Mouse (Mus musculus): Measurements from ENCODE around the gene Satb1.

Gene Satb1
- long read RNA-seq, experiment 1, partial matches to known transcripts = 5 of 6 reads
- long read RNA-seq, experiment 1, other reads (novel, unspliced or antisense) = 1 of 6 reads
- long read RNA-seq, experiment 2, full-length matches to known transcripts = 1 of 5 reads
- long read RNA-seq, experiment 2, partial matches to known transcripts = 3 of 5 reads
- long read RNA-seq, experiment 2, other reads (novel, unspliced or antisense) = 1 of 5 reads

DNA sequence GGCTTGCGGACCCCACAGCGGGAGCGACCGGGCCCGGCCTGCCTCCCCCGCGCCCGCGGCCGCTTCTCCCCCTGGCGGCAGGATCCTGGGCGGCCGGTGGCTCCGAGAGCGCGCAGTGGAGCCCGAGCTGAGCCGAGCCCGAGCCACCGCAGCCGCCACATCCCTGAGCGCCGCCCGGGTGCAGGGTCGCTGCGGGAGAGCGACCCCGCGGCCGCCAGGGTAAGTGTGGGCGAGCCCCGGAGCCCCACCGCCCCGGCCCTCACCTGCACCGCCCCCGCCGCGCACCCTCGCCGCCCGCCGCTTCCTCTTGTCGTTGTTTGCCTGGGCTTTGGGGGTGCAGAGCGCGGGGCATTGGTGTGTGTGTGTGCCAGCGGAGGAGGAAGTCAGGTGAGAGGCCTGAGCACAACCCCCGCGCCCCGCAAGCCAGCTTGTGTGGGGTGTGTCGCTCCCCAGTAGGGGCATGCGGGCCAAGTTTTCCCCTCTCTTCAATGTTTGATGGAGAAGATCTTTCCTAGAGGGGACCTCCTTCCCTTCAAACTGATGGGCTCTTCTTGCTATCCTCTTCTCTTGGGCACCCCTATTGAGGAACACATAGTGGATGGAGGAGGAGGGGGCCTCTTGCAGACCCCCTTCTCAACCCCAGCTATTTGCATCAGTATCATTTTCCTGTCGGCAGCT lies at the start of gene Satb1:
Gene Satb1 (minus strand): TSS at position 391 of the 678 bp plus-strand sequence.
- intact Hi-C loops (cut with DNase I) = no loop called here

- intact Hi-C loops (cut with DNase I) = no loop called here
Measured at GRCm38 (mm10) chr17:51882566-51882965, 49.5 kb upstream of the Satb1 start.

DNA sequence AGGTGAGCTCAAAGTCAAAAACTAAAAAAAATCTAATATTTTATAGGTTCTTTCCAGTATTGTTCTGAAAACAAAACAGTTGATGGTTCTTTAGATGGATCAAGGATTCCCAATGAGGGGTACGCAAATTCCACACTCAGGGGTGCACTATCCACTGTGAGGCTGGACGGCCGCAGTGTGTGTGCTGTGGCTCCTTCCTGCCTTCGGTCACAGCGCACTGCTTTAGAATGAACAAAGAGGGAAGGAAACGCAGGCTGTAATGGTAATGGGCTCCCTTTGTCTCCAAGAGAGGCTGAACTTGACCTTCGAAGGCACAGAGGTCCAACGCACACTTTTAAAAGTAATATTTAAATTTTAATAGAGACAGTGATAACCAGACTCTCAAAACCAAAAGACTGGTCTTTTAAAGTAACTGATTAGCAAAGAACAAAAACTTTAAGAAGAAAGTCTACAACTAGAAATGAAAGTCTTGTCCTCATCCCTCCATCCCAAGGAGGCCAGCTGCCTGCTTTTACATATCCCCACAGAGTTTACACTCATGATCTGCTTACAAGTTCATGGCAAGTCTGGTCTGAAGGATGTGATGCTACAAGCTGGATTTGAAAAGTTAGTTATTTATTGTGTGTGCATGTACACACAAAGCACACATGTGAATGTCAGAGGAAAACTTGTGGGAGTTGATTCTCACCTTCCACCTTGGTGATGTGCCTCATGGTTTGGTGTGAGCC lies 48.0 kb upstream of the Satb1 start:
- intact Hi-C loops (cut with DNase I) = no loop called here

DNA sequence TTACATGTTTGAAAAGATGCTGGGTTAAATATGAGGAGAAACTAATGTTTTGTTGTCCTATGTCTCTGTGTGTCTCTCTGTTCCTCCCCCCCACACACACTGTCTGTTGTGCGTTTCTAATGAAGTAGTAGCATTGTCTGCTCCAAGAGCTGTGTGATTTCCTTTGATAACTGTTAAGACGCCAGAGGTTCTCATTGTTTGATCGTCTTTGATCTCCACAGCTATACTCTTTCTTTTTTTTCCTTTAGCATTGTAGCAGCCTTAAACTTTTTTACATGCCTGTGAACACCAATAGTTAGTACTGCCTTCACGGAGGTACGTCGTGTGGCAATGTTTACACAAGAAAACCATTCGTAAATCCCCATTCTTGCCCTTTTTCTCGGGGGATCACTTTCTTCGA lies 47.1 kb upstream of the Satb1 start:
- intact Hi-C loops (cut with DNase I) = no loop called here

GRCm38 (mm10) chr17:51879736-51880135 lies 46.6 kb upstream of the Satb1 start:
- intact Hi-C loops (cut with DNase I) = no loop called here

DNA sequence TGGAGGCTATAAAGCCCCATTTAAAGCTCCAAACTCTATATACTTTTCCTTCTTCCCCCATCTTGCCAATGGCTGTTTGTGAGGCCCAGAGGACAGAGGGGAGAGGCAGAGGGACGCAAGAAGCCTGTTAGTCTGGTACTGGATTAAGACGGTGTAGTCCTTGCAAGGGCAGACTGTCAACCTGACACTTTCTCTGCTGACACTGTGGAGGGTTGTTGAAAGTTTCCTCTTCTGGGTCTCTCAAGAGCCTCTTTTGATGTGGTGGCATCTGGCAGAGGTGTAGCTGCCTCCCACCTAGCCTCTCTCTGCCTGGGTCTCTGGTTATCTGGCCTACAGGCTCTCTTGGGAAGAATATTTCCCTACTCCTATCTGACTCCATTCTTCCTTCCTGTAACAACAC lies 46.1 kb upstream of the Satb1 start:
- intact Hi-C loops (cut with DNase I) = no loop called here

DNA sequence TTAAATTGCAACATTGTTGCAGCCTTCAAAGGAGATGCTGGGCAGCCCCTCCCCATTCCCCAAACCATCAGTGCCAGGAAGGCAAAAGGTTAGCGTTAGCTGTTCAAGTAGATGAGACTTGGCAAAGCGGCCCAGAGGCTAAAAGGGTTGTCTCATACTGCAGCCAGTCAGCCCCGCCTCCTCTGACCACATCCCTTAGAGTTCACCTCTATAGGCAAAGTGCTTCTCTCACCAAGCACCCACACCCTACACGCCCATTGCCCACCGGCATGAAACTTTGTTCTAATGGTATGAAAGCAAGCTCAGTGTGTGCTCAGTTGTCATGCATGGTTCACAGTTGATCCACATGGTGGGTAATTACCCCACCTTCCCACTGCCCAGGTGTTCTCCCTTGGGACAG lies 43.4 kb upstream of the Satb1 start:
- intact Hi-C loops (cut with DNase I) = no loop called here

DNA sequence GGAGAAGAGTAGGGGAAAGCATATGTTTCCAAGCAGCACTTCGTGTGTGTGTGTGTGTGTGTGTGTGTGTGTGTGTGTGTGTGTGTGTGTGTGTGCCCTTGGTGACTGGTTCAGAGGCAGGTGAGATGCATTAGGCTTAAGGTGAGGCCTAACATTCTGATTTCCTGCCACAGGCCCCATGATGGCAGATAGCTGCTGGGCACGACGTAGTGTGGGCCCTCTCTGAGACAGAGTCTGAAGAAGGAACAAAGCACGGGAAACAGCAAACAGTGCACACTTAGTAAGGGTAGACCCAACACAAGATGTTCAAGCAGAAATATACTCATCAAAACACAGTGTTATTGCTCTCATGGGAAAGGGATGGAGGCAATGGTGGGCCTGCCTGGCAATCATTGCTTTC lies 24.5 kb upstream of the Satb1 start:
- intact Hi-C loops (cut with DNase I) = no loop called here

DNA sequence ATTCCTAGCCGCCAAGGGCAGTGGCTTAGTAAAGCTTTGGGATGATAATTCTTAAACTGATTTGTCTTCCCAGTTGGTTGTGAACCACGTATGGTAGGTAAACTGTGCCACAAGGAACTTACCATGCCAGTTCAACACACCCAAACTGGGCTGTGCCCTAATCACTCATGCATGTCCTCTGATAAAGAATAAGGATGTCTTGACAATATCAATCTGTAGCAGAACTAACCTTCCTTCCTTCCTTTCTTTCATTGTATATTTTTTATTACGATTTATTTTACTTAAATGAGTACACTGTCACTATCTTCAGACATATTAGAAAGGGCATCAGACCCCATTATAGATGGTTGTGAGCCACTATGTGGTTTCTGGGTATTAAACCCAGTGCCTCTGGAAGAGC lies 23.2 kb upstream of the Satb1 start:
- intact Hi-C loops (cut with DNase I) = no loop called here

GRCm38 (mm10) chr17:51855261-51855660 lies 22.2 kb upstream of the Satb1 start:
- intact Hi-C loops (cut with DNase I) = no loop called here

DNA sequence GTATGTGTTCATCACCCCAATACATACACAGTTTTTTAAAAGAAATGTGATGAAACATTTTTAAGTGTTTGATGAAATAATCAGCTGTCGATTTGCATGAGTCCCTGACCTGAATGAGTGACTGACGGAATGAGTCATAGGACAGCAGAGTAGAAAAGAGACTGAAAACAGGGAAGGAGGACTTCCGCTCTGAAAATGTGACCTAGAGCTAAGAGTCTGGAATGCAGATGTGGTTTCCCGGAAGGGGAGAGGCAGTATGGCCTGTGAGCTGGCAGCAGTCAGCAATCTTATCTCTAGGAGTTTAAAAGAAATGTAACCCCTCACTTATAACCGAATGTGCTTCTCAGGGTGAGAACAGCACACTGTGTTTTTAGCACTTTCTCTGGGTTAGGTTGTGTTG lies 20.9 kb upstream of the Satb1 start:
- intact Hi-C loops (cut with DNase I) = no loop called here

DNA sequence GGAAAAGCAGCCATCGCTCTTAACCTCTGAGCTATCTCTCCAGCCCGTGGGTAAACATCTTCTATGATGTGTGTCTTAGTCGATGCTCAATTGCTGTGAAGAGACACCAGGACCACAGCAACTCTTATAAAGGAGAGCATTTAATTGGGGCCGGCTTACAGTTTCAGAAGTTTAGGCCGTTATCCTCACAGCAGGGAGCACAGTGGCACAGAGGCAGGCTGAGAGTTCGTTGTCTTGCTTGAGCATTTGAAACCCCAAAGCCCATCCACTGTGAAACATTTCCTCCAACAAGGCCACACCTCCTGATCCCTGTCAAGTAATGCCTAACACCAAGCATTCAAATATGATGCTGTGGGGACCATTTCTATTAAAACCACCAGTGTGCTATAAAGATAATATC lies 7.5 kb upstream of the Satb1 start:
- intact Hi-C loops (cut with DNase I) = no loop called here

DNA sequence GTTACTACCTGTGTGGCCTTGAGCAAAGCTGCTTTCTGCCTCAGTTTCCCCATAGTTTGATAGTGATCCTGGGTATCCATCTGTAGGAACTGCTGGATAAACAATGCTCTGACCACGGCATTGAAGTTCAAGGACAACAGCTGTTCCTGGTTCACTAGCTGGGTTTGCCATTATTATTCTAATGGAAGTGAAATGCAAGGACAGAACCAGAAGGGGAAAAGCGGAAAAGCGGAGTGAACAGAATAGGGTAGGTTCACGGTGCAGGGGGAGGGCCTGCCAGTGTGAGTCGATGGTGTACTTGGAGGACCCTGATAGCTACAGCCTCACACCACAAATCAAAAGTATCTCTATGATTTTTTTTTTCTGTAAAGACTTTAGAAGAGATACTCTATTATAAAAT lies 6.4 kb upstream of the Satb1 start:
- intact Hi-C loops (cut with DNase I) = no loop called here

DNA sequence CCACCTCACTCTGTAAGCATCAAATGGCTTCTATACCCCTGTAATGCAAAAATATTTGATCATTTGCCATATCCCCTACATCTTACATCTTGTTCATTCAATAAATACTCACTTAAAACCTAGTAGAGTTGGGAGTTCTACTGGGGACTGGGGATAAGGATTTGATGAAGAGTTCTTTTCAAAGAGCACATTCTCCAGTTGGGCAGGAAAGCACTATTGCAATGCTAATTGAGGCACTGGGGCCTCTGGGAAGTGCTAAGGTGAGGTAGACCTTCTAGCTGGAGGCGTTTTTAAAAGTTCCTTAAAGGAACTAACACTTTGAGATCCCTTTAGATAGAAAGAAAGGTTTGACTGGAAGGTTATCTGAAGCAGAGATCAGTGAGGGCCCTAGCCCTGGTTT lies 3.8 kb upstream of the Satb1 start:
- intact Hi-C loops (cut with DNase I) = no loop called here

GRCm38 (mm10) chr17:51836243-51836642 lies 3.2 kb upstream of the Satb1 start:
- intact Hi-C loops (cut with DNase I) = no loop called here

DNA sequence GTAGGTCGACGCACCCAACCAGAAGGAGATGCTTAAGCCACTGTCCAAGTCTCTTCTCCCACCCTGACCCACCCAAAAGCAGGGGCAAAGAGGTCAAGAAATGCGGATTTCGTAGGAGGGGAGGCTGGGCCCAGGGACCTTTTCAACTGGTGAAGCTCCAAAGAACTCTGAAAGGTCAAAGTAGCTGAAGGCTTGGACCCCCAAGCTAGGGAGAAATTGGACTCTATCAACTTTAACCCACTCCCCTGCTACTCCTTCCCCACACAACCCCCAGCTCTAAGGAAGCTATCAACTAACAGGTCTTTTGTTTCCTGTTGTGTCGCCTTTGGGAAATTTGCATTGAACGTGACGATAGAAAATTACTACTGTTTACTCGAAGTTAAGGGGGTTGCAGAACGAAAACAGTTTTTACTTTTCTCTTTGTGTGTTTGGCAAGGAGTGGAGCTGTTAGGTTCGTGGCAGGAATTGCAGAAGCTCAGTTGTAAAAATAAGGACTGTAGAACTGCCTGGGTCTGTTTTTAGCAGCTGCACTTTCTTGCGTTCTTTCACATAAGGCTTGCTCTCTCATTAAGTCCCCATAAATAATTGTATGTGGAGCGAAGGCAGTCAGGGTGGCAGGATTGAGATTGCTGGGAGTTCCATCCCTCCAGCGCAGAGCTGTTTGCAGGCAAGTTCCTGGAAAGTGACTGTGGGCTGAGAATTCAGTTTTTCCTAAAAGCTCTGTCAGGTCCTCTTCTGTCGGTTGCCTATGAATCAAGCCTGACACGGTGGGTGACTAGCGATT lies 680 bp upstream of the Satb1 start:
- intact Hi-C loops (cut with DNase I) = no loop called here

GRCm38 (mm10) chr17:51832421-51832875 lies 642 bp downstream of the Satb1 start:
- intact Hi-C loops (cut with DNase I) = no loop called here

DNA sequence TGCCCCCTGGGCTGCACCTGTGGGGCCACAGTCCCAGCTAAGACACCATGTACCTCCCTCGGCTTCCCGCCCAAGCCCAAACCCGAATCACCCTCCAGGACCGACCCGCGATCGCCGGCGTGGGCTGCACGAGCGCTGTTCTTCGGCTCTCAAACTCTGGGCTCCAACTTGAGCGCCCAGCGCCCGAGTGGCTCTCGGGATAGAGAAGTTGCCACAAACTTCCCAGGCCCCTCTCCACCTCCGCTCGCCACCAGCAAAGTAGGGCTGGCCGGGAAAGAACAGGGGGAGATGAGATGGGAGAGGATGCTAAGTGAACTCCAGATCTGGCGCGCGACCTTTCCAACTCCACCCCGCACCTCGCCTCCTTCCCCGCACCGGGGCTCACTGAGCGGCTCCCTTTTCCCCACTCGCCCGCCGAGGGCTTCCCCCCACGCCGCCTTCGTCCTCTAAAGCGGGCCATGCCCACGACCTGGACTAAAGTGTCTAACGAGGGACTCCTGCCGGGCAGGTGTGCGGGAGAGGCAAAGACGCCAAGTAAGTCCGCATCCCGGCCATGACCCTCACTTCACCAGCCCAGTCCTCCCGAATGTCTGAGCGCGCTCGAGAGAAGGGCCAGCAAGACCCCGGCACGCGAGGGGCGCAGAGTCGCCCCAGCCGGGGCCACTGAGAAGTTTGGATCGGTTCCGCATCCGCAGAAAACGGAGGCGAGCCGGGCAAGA lies 1.2 kb downstream of the Satb1 start:
- intact Hi-C loops (cut with DNase I) = no loop called here

GRCm38 (mm10) chr17:51831121-51831701 lies 1.9 kb downstream of the Satb1 start:
- intact Hi-C loops (cut with DNase I) = no loop called here

- intact Hi-C loops (cut with DNase I) = no loop called here
Measured at GRCm38 (mm10) chr17:51829436-51829835, 3.7 kb downstream of the Satb1 start.

- intact Hi-C loops (cut with DNase I) = no loop called here
Measured at GRCm38 (mm10) chr17:51827922-51828410, 5.1 kb downstream of the Satb1 start.

Measured in adrenal gland (tissue).